Mouse (Mus musculus) hematopoietic stem cell, adult 5-6 weeks (primary cell): ENCODE results near the gene 4930438A08Rik. TPM values are rescaled to one million over a fixed set of nuclear protein-coding genes. Genes with fewer than 3 reads are reported as not detected.

Source experiments
- total RNA-seq: library from RNA; stranded (forward); fragments of 172-1452, 232-1000 nt; gene quantifications from 2 replicates; pipeline ENCODE4 v1.2.3, GENCODE M21; 2017

The 4930438A08Rik gene
- total RNA-seq, 1 experiment from 2014 or later = 2.7 TPM

Other genes starting within 250 kb of the 4930438A08Rik start
- gene Gm12248, start 181.7 kb upstream of the 4930438A08Rik start, total RNA-seq = not detected in 2 replicates
- 112 and 130 TPM in 2 replicates for gene Cnot8, start 170.6 kb upstream of the 4930438A08Rik start, total RNA-seq
- 28.0 and 30.4 TPM in 2 replicates for gene Gemin5, start 106.3 kb upstream of the 4930438A08Rik start, total RNA-seq
- gene Mrpl22, start 103.1 kb upstream of the 4930438A08Rik start, total RNA-seq = 57.3 and 68.1 TPM in 2 replicates
- gene Igtp, start 75.2 kb upstream of the 4930438A08Rik start, total RNA-seq = 29.5 and 30.8 TPM in 2 replicates
- 26.0 and 28.2 TPM in 2 replicates for gene Irgm2, start 75.2 kb upstream of the 4930438A08Rik start, total RNA-seq
- gene Zfp692, start 32.3 kb downstream of the 4930438A08Rik start, total RNA-seq = 16.2 and 23.3 TPM in 2 replicates
- 34.0 and 54.5 TPM in 2 replicates for gene Zfp672, start 55.5 kb downstream of the 4930438A08Rik start, total RNA-seq
- 35.5 and 36.7 TPM in 2 replicates for gene Sh3bp5l, start 55.9 kb downstream of the 4930438A08Rik start, total RNA-seq
- not detected in 2 replicates for gene Lypd8, start 104.2 kb downstream of the 4930438A08Rik start, total RNA-seq
- not detected in 2 replicates for gene 1810065E05Rik, start 146.3 kb downstream of the 4930438A08Rik start, total RNA-seq
- gene Gm12253, start 157.8 kb downstream of the 4930438A08Rik start, total RNA-seq = not detected in 2 replicates
- not detected in 2 replicates for gene Lypd9, start 178.1 kb downstream of the 4930438A08Rik start, total RNA-seq
- gene Olfr30, start 187.5 kb downstream of the 4930438A08Rik start, total RNA-seq = not detected in 2 replicates
- not detected in 2 replicates for gene Olfr332, start 217.8 kb downstream of the 4930438A08Rik start, total RNA-seq
- not detected in 2 replicates for gene Olfr331, start 227.8 kb downstream of the 4930438A08Rik start, total RNA-seq